Mouse (Mus musculus): ENCODE data around the gene Rabggta.
A peak's percentile ranks its signal among the peaks of the same experiment; 100 is the strongest.

Rabggta gene

DNA sequence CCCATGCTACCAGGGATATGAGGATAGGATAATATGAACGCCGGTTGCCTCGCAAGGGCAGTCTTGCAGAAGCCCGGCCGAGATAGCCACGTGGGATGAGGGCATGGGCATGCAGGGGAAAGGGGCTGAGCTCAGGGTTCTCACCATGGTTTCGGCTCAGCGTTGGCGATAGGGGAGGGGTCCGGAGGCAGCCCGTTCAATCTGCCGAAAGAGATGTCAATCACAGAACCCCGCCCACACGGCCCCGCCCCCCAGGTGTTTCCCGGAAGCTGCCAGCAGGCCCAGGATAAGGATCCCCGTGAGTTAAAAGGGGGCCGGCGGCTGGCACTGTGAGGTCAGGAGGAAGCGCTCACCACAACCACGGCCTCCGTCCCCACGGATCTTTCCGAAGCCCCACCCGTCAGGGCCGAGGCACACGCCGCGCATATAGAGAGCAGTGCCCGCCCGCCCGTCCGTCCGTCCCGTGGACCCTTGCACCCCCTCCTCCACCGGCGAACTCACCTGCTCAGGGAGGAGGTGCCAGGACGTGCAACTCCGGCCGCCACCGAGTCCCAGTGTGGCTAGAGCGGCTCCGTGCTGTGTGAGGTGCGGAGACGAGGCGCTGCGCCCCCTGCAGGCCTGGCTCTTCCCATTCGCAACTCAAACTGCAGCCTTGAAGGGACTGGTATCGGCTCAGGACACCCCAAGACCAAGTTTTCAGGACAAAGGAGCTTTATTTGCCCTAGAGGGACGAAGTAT lies at the start of gene Rabggta:
Rabggta (minus strand) TSS at position 564 of the 738 bp plus-strand sequence.
- DNase-seq (ENCODE audit: low spot score in 2 of 2) = peak; percentile 89 to 96

- no peak for DNase-seq (ENCODE audit: low spot score in 2 of 2)
These were observed 47.1 kb upstream of the Rabggta start for GRCm38 (mm10) chr14:55769087-55769703.

- DNase-seq (ENCODE audit: low spot score in 2 of 2) = no peak
These were observed 46.5 kb upstream of the Rabggta start for GRCm38 (mm10) chr14:55768555-55768954.

GRCm38 (mm10) chr14:55767519-55768414 lies 45.7 kb upstream of the Rabggta start:
- peak in 1 of 2 experiments; percentile 60 for DNase-seq (ENCODE audit: low spot score in 2 of 2)

DNA sequence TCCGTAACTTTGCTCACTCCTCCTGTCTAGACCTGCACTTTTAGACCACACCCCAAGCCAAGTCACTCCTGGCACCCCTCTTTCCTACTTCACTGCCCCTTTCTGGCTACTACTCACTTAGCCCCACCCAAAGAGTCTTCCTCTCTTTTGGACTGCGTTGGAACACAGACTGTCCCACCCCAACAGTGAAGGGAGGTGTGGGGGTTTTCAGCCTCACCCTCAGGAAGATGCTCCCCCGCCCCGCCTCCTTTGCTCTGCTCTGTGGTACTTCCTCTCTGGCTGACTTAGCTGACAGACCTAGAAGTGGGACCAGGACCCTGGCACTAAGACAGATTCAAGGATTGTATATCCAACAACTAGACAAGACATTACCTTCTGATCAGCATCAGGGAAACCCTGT lies 43.6 kb upstream of the Rabggta start, which contains the start of gene Ltb4r1:
Ltb4r1 (plus strand) TSS at position 267 of the 400 bp plus-strand sequence.
- DNase-seq (ENCODE audit: low spot score in 2 of 2) = peak in 1 of 2 experiments; percentile 38

GRCm38 (mm10) chr14:55763166-55763565 lies 41.1 kb upstream of the Rabggta start:
- no peak for DNase-seq (ENCODE audit: low spot score in 2 of 2)

DNA sequence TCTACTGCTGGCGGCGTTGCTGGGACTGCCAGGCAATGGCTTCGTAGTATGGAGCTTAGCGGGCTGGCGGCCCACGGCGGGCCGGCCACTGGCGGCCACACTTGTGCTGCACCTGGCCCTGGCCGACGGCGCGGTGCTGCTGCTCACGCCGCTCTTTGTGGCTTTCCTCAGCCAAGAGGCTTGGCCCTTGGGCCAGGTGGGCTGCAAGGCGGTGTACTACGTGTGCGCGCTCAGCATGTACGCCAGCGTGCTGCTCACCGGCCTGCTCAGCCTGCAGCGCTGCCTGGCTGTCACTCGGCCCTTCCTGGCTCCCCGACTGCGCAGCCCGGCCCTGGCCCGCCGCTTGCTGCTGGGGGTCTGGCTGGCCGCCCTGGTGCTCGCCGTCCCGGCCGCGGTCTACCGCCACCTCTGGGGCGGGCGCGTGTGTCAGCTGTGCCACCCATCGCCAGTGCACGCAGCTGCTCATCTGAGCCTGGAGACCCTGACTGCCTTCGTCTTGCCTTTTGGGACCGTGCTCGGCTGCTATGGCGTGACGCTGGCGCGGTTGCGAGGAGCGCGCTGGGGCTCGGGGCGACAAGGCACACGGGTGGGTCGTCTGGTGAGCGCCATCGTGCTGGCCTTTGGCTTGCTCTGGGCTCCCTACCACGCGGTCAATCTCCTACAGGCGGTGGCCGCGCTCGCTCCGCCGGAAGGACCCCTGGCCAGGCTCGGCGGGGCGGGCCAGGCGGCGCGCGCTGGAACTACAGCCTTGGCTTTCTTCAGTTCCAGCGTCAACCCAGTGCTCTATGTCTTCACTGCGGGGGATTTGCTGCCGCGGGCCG lies 40.1 kb upstream of the Rabggta start:
- peak; percentile 36 to 47 for DNase-seq (ENCODE audit: low spot score in 2 of 2)

- DNase-seq (ENCODE audit: low spot score in 2 of 2) = no peak
These were observed 39.1 kb upstream of the Rabggta start, which contains the start of gene Ltb4r2 for GRCm38 (mm10) chr14:55761163-55761562. Ltb4r2 (plus strand) TSS chr14:55761428.

DNA sequence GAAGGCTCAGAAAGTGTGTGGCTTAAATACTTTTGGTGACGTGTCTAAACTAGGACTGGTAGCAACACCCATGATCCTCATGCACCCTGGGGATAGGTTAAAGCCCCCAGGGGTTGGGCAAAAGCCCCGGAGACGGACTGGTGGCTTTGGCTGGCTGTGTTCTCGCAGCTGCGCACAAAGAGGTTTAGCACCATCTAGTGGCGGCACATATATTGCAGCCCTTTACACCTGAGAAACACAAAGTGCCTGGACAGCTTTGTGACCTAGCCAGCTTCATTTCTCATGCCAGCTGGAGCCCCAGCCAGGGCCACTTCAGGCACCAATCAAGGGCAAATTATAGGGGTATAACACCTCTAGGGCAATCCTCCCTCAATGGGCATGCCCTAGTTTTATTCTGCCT lies 38.1 kb upstream of the Rabggta start:
- DNase-seq (ENCODE audit: low spot score in 2 of 2) = peak; percentile 82 to 88

DNA sequence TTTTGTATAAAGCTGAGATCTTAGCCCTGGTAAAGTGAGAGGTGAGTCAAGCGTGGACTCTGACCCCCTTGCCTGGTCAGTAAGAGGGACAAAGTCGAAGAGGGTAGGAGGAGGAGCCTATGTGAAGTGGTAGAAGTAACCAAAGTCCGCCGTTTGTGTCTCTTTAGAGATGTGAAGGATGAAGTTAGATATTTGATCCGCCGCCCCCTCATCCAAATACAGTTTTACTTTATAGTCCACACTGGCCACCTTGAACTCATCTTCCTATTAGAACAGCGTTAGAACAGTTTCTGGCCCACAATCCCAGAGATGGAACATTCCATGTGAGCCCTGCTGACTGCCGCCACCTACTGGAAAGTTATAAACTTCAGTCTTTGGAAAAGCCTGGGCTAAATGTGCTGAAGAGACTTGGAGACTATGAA lies 36.3 kb upstream of the Rabggta start, which contains the start of gene Cideb:
Cideb (minus strand) TSS at position 96 of the 422 bp plus-strand sequence.
- DNase-seq (ENCODE audit: low spot score in 2 of 2) = no peak

- DNase-seq (ENCODE audit: low spot score in 2 of 2) = no peak
These were observed 35.5 kb upstream of the Rabggta start for GRCm38 (mm10) chr14:55757566-55757965.

- DNase-seq (ENCODE audit: low spot score in 2 of 2) = no peak
These were observed 25.2 kb upstream of the Rabggta start for GRCm38 (mm10) chr14:55747051-55747847.

- DNase-seq (ENCODE audit: low spot score in 2 of 2) = no peak
These were observed 23.8 kb upstream of the Rabggta start for GRCm38 (mm10) chr14:55745861-55746237.

DNA sequence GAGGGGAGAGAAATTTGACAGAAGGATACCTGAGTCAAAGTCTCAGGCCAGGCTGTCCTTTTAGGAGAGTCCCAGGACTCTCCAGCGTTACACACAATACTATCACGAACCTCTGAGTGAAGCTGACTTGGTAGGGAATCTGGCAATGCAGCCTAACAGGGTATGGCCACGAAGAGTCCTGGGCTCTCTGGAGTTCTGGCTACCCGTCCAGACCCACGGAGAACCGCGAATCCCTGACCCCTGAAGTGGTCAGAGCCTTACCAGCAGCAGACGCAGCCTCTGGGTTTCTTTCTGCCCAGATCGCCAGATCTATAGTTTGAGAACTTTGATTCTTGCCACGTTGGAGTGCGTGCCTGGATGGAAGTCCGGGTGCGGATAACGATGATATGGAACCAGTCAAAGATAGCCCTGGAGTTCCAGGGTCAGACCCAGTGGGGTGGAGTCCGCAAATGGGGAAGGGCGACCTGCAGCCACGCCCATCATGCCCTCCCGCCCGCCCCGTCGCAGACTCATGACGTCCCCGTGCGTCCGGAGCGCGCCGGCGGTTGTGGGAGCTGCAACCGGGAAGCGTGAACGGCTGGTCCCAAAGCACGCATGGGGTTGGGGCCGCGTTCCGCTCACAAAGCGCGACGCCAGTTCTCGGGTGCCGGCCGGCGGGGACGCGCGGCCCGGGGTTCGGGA lies 23.3 kb upstream of the Rabggta start, which contains the start of the genes Dhrs1 and Nop9:
Dhrs1 (minus strand) TSS at position 511 of the 681 bp plus-strand sequence.
Nop9 (plus strand) TSS at position 514 of the 681 bp plus-strand sequence.
- peak; percentile 81 to 89 for DNase-seq (ENCODE audit: low spot score in 2 of 2)

DNA sequence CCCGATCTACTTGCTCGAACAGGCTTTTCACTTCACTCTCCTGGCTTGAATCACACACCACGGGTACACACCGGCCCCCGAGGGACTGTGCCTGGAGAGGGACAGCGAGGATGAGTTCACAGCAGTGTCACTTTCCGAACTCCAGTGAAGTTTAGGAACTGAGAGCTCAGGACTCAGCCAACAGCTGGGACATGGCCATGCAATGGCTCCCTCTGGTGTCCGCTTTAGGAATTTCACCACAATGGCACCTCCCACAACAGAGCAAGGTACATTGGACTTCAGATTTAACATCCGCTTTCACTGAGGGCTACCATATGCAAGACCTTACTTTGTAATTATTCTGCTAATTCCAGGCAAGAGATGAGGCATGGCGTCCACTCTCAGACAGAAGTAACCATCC lies 21.6 kb upstream of the Rabggta start:
- peak; percentile 89 to 90 for DNase-seq (ENCODE audit: low spot score in 2 of 2)

DNA sequence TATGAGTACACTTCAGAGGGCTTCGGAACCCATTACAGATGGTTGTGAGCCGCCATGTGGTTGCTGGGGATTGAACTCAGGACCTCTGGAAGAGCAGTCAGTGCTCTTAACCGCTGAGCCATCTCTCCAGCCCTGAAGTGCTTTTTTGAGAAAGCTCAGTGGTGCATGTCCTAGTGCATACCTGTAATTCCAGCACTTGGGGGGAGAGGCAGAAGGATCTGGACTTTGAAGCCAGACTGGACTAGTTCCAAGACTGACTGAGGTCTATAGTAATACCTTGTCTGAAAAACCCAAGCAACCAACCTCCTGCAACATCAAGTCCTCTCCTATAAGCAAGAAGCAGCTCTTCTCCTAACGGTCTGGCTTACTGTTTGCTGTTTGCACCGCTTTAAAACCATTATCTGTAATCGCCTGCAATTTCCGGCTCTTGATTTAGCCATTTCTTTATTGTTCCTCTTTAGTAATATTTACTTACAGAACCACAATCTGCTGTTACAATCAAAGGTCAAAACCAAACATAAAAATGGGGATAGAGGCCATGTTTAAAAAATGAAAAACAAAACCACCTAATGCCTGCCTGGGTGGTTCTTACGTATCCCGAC lies 15.1 kb upstream of the Rabggta start:
- DNase-seq (ENCODE audit: low spot score in 2 of 2) = no peak

GRCm38 (mm10) chr14:55735758-55736157 lies 13.7 kb upstream of the Rabggta start:
- no peak for DNase-seq (ENCODE audit: low spot score in 2 of 2)

GRCm38 (mm10) chr14:55735334-55735733 lies 13.3 kb upstream of the Rabggta start:
- no peak for DNase-seq (ENCODE audit: low spot score in 2 of 2)

DNA sequence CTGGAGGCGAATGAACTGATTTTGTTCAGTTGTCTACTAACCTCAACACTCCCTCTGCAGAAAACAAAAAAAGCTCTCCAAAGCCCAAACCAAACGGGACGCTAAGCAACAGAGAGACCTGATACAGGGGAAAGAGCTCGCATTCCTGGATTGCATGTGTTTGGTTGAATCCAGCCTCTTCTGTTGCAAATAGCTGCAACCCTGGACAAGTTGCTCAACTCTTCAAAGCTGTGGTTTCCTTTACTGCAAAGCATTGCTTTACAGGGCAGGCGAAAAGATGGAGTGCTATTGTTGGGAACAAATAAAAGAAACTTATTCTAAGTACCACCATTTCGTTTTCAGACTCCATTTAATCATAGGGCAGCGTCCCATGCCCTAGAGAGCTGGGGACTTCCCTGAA lies 12.8 kb upstream of the Rabggta start:
- no peak for DNase-seq (ENCODE audit: low spot score in 2 of 2)

All from spleen, postnatal 10 days (tissue).